Mouse (Mus musculus) ES-CJ7 (cell line): ENCODE data around the gene Slc23a3.

Experiments used
- DNase-seq: peaks from one replicate; pipeline ENCODE4 v3.0.0; 2011; ENCODE audit warnings: low read depth, low spot score

The Slc23a3 gene

GRCm38 (mm10) chr1:75133421-75134207, at the start of gene Slc23a3:
Slc23a3 (minus strand) TSS chr1:75133890.
- DNase-seq = no peak

- DNase-seq = peak; percentile 47
These were observed 48.5 kb upstream of the Slc23a3 start for GRCm38 (mm10) chr1:75182160-75182559.

- DNase-seq = no peak
These were observed 47.7 kb upstream of the Slc23a3 start for GRCm38 (mm10) chr1:75181377-75181870.

- no peak for DNase-seq
These were observed 47.1 kb upstream of the Slc23a3 start for GRCm38 (mm10) chr1:75180741-75181140.

- DNase-seq = peak; percentile 97
These were observed 46.5 kb upstream of the Slc23a3 start, which contains the start of gene Abcb6 for GRCm38 (mm10) chr1:75180105-75180590. Abcb6 (minus strand) TSS chr1:75180392.

GRCm38 (mm10) chr1:75179334-75180104, 45.8 kb upstream of the Slc23a3 start:
- DNase-seq = no peak

- peak; percentile 99 for DNase-seq
These were observed 35.1 kb upstream of the Slc23a3 start, which contains the start of gene Zfand2b for GRCm38 (mm10) chr1:75168472-75169464. Zfand2b (plus strand) TSS chr1:75168646.

GRCm38 (mm10) chr1:75168093-75168471, 34.4 kb upstream of the Slc23a3 start:
- DNase-seq = no peak

- no peak for DNase-seq
These were observed 26.5 kb upstream of the Slc23a3 start for GRCm38 (mm10) chr1:75160256-75160617.

GRCm38 (mm10) chr1:75159540-75160255, 26.0 kb upstream of the Slc23a3 start:
- DNase-seq = no peak

- DNase-seq = no peak
These were observed 25.3 kb upstream of the Slc23a3 start for GRCm38 (mm10) chr1:75158990-75159389.

GRCm38 (mm10) chr1:75155837-75156236, 22.1 kb upstream of the Slc23a3 start:
- DNase-seq = no peak

- no peak for DNase-seq
These were observed 15.0 kb upstream of the Slc23a3 start for GRCm38 (mm10) chr1:75148727-75149126.

GRCm38 (mm10) chr1:75147411-75148135, 13.9 kb upstream of the Slc23a3 start:
- DNase-seq = no peak

- no peak for DNase-seq
These were observed 11.9 kb upstream of the Slc23a3 start for GRCm38 (mm10) chr1:75145589-75145988.

- peak; percentile 98 for DNase-seq
These were observed 8.9 kb upstream of the Slc23a3 start, which contains the start of the genes Cnppd1 and Retreg2 for GRCm38 (mm10) chr1:75142301-75143261. Cnppd1 (minus strand) TSS chr1:75142711. Retreg2 (plus strand) TSS chr1:75142778.

GRCm38 (mm10) chr1:75141486-75142190, 7.9 kb upstream of the Slc23a3 start:
- DNase-seq = peak; percentile 44
